Mouse (Mus musculus) CD4-positive, CD25-positive, alpha-beta regulatory T cell, adult 4 months (primary cell): ENCODE measurements around the gene Sestd1. TPM values are rescaled to one million over a fixed set of nuclear protein-coding genes. Genes with fewer than 3 reads are reported as not detected.

Source experiments
- ATAC-seq: one replicate; pipeline ENCODE4 v1.8.0; 2017
- polyA plus RNA-seq, 2 experiments: library from polyadenylated mRNA; unstranded; fragments of 100-300 nt; shearing (Covaris generic); gene quantifications; one replicate each; pipeline ENCODE4 v1.2.1; 2017

Gene Sestd1
- under 1 TPM; 0.04 to 0.16 TPM for polyA plus RNA-seq

GRCm38 (mm10) chr2:77280512-77281409 is at the start of gene Sestd1:
Gene Sestd1 (minus strand): TSS chr2:77280592.
- ATAC-seq: peak; percentile 39

GRCm38 (mm10) chr2:77327246-77327645 is 46.9 kb upstream of the Sestd1 start:
- ATAC-seq: no peak

DNA sequence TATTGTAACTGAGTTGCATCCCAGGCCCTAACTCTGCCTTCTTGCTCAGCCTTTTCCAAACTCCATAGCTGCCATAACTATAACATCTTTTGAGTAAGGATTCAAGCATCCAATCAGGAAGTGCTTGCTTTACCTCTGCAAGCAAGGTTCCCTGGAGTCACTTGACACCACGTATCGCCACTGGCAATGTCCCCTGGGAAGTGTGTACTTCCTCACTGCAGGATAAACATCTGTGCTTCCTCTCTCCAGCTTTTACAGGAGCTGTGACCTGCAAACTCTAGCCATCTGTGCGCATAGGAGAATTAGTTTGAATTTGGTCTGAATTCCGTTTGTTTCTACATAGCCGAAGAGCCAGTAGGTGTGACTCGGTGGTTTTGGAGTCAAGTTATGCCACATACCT is 43.3 kb upstream of the Sestd1 start:
- ATAC-seq: no peak

DNA sequence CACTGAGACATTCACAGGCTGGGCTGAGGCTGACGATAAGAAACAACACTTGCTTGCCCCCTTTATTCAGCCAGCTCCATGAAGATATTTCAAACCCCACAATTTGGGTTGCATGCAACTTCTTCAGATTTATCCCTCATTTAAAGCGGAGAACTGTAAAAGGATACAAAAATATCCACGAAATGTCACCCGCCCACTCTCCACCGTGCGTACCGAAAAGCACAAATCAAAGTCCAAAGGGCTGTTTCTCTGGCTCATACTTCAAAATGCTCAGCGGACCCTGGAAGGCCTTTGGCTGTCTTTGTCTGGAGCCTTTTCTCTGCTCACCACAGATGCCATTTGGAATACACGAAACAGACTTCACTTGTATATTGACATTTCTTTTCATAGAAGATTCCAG is 42.8 kb upstream of the Sestd1 start:
- no peak for ATAC-seq

- no peak for ATAC-seq
Measured at GRCm38 (mm10) chr2:77319196-77319595, 38.8 kb upstream of the Sestd1 start.

DNA sequence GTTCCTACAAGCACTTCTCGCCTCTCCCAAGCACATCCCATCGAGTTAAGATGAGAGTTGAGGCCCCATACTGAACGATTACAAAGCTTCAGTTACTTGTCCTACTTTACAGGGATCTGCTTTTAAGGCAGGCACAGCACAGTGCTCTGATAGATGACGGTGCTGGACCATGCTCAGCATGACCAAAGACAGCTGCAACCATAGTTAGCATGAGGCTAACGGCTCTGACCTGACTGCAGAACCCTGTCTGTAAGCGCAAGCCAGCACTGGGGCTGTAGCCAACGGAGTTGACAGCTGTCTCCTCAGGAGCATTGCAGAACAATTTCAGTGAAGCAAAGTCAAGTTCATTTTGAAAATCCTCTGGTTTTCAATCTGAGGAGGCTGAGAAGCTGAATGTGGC is 36.6 kb upstream of the Sestd1 start:
- ATAC-seq: no peak

DNA sequence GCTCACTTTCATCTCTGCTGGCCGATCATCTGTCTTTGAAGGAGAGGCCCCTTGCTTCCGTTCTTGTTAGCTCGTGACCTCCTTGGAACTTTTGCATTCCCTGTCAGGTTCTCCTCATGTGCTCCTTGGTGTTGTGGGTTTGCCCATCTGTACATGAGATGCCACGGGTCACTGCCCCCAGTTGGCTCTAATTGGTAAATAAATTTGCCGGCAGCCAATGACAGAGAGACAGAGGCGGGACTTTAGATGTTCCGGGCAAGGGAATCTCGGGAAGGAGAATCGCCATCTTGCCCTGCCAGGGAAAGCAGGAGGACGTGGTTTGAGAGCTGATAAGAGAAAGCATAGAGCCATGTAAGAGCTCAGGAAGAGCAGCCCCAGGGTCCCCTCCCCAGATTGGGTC is 33.5 kb upstream of the Sestd1 start:
- no peak for ATAC-seq

GRCm38 (mm10) chr2:77312616-77313015 is 32.2 kb upstream of the Sestd1 start:
- ATAC-seq: no peak

DNA sequence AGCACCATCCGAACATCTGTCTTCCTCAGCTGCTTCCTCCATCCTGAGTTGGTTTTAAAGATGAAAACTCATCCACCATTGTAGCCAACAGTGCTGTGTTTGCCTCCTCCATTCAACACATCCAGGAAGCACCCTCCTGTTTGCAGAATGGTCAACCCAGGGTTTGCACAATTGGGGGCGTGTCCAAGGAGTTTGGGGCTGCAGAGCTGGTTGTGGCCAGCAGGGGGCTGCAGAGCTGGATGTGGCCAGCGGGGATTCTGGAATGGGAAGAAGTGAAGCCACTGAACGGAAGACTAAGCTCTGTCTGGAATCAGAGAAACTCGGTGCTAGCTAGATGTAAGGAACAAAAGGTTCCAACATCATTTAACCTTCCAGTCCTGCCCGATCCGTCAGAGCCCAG is 28.9 kb upstream of the Sestd1 start:
- no peak for ATAC-seq

GRCm38 (mm10) chr2:77304494-77304893 is 24.1 kb upstream of the Sestd1 start:
- no peak for ATAC-seq

- no peak for ATAC-seq
Measured at GRCm38 (mm10) chr2:77303716-77304115, 23.3 kb upstream of the Sestd1 start.

GRCm38 (mm10) chr2:77302655-77303348 is 22.4 kb upstream of the Sestd1 start:
- ATAC-seq: no peak

DNA sequence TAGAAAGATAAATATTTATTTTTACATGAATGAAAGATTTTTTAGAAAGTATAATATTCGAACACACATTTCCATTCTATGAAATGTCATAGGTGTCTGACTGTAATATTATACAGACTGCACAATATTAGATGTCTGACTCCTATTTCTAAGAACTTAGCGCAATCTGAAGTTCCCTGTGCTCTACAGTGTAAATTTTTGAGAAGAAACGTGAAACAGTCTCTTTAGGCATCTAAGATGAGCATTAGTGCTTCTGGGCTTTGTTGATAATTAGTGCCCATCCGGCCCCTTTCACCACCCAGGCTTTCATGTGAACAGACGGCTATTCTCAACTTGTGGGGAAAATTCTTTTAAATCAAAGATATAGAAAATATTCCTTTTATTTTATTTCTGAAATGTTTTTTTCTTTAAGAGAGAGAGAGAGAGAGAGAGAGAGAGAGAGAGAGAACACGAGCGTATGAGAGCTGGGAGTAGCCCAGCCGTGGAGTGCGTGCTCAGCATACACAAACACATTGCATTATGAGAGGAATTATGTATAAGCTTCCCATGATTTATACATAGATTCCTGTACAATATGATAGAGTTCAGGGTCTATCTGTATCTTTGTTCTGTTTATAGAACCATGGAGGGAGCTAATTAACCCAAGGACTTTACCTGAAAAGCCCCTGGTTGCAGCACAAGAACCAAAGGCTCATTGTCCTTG is 21.4 kb upstream of the Sestd1 start:
- no peak for ATAC-seq

- no peak for ATAC-seq
Measured at GRCm38 (mm10) chr2:77289701-77290100, 9.3 kb upstream of the Sestd1 start.

GRCm38 (mm10) chr2:77286755-77287154 is 6.4 kb upstream of the Sestd1 start:
- ATAC-seq: no peak

GRCm38 (mm10) chr2:77284281-77284899 is 4.0 kb upstream of the Sestd1 start:
- no peak for ATAC-seq

- ATAC-seq: peak; percentile 37
Measured at GRCm38 (mm10) chr2:77279861-77280511, 406 bp downstream of the Sestd1 start.

GRCm38 (mm10) chr2:77277272-77277671 is 3.1 kb downstream of the Sestd1 start:
- no peak for ATAC-seq

GRCm38 (mm10) chr2:77275851-77276250 is 4.5 kb downstream of the Sestd1 start:
- no peak for ATAC-seq

- ATAC-seq: no peak
Measured at GRCm38 (mm10) chr2:77274976-77275641, 5.3 kb downstream of the Sestd1 start.

- no peak for ATAC-seq
Measured at GRCm38 (mm10) chr2:77272953-77273352, 7.4 kb downstream of the Sestd1 start.

DNA sequence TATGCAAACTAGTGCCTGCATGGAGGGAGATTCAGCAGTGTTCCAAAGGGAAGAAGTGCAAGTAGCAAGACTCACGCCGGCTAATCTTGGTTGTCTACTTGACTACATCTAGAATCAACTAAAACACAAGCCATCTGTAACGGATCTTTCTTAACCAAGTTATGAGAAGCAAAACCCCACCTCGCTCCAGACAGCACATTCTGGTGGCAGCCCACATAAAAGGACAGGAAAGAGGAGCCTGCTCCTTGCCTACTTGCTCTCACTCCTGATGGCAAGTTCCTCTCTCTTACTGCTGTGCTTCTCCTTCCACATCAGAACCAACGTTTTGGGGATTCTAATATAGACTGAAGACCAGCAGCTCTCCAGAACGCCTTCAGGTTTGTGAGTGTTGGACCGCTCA is 9.6 kb downstream of the Sestd1 start:
- no peak for ATAC-seq
